Mouse (Mus musculus) heart, embryonic 16.5 days (tissue): ENCODE results near the gene Prss57. TPM values are rescaled to one million over a fixed set of nuclear protein-coding genes. Genes with fewer than 3 reads are reported as not detected.

Experiments used
- ATAC-seq: fragments of 200-750 bp; cut with Nextera tagmentation; replicated peaks from 2 replicates; pipeline ENCODE4 v1.8.0; 2017; ENCODE audit warnings: moderate number of reproducible peaks; ENCODE audit not compliant: insufficient read depth, low FRiP score; ENCODE audit errors: extremely low read depth
- H3K27ac ChIP-seq: fragments of 300-500 bp; sonication (generic); 2 replicates; pipeline ENCODE4 v1.5.1; 2014; ENCODE audit warnings: mild to moderate bottlenecking, low read length, control low read depth, moderate library complexity
- H3K27me3 ChIP-seq: fragments of 300-500 bp; sonication (generic); 2 replicates; pipeline ENCODE4 v1.6.1; 2014; ENCODE audit warnings: low read length, mixed read lengths; ENCODE audit not compliant: control insufficient read depth, insufficient read depth
- H3K36me3 ChIP-seq: fragments of 300-500 bp; sonication (generic); 2 replicates; pipeline ENCODE4 v1.6.1; 2014; ENCODE audit not compliant: control insufficient read depth, insufficient read depth
- H3K4me1 ChIP-seq: fragments of 300-500 bp; sonication (generic); 2 replicates; pipeline ENCODE4 v1.6.1; 2014; ENCODE audit warnings: low read length, mixed read lengths; ENCODE audit not compliant: control insufficient read depth, insufficient read depth
- H3K4me2 ChIP-seq: fragments of 300-500 bp; sonication (generic); 2 replicates; pipeline ENCODE4 v1.6.1; 2014; ENCODE audit warnings: low read depth, mild to moderate bottlenecking, control low read depth, low read length
- H3K4me3 ChIP-seq: fragments of 300-500 bp; sonication (generic); 2 replicates; pipeline ENCODE4 v1.5.1; 2014; ENCODE audit warnings: mild to moderate bottlenecking, control low read depth, low read length
- H3K9ac ChIP-seq: fragments of 300-500 bp; sonication (generic); 2 replicates; pipeline ENCODE4 v1.6.1; 2014; ENCODE audit warnings: low read length, control low read depth
- H3K9me3 ChIP-seq: fragments of 300-500 bp; sonication (generic); replicated peaks from 2 replicates; pipeline ENCODE4 v1.6.1; 2016; ENCODE audit warnings: low read length; ENCODE audit not compliant: control insufficient read depth
- WGBS: fragments of 180-500 bp; shearing (Covaris S2); extraction: QIAGEN DNeasy Blood & Tissue Kit; methylation state at CpG from one replicate; pipeline ENCODE4 v1.1.7; 2014; 5-methylcytosine and 5-hydroxymethylcytosine counted together
- polyA plus RNA-seq: library from polyadenylated mRNA; unstranded; fragments of >200 nt; fragmentation: Nextera tagmentation; extraction: Ambion mirVana; gene quantifications from 2 replicates; pipeline ENCODE4 v1.2.1, GENCODE M21; 2015

Gene Prss57
- polyA plus RNA-seq, 1 experiment from 2014 or later = 7.9 TPM

GRCm38 (mm10) chr10:79793051-79793737 is 2.4 kb upstream of the Prss57 start, which contains the start of gene Palm:
TSS of gene Palm (plus strand) at chr10:79793572.
- Histone ChIP-seq H3K27me3 (0 out of 2 replicates have a peak, but pooled peaks cover 2% of the 10 kb centered on the region), H3K36me3 (no peaks in the 10 kb centered on the region), H3K4me3 (peak within 1 kb of the TSS; percentile 82), H3K9ac (peak within 1 kb of the TSS; percentile 92), H3K9me3 (no peaks in the 10 kb centered on the region), H3K4me2 (peak within 1 kb of the TSS; percentile 78), H3K27ac (peak within 1 kb of the TSS; percentile 84), H3K4me1 (peaks cover 14% of the 10 kb centered on the region)
- 5% methylated on average over 47 of the region's 51 CpGs for WGBS
- peak; percentile 43 for ATAC-seq

GRCm38 (mm10) chr10:79792339-79793040 is 1.7 kb upstream of the Prss57 start:
- Histone ChIP-seq H3K4me2 (no peak overlapping the region), H3K27ac (no peak overlapping the region), H3K4me3 (no peak overlapping the region), H3K9me3 (no peaks in the 10 kb centered on the region), H3K27me3 (0 out of 2 replicates have a peak, but pooled peaks cover 2% of the 10 kb centered on the region), H3K36me3 (no peaks in the 10 kb centered on the region), H3K9ac (no peak overlapping the region; the same call in 1 of the 2 replicates), H3K4me1 (peaks cover 14% of the 10 kb centered on the region)
- no peak for ATAC-seq
- WGBS = 69% methylated on average over 5 of the region's 5 CpGs

- Histone ChIP-seq H3K27ac (no peak overlapping the region; the same call in 1 of the 2 replicates), H3K9me3 (no peaks in the 10 kb centered on the region), H3K36me3 (no peaks in the 10 kb centered on the region), H3K4me2 (no peak overlapping the region), H3K27me3 (peaks cover 3% of the 10 kb centered on the region; the same call in 1 of the 2 replicates), H3K9ac (no peak overlapping the region), H3K4me3 (no peak overlapping the region), H3K4me1 (peaks cover 8% of the 10 kb centered on the region; the same call in 1 of the 2 replicates)
- no peak for ATAC-seq
- WGBS = 36% methylated on average over 2 of the region's 2 CpGs
Measured at GRCm38 (mm10) chr10:79789581-79789980, 1.2 kb downstream of the Prss57 start.

GRCm38 (mm10) chr10:79788386-79789158 is 2.2 kb downstream of the Prss57 start:
- Histone ChIP-seq H3K9ac (0 out of 2 replicates have a peak overlapping the region, but pooled peaks have one; percentile 47), H3K4me1 (0 out of 2 replicates have a peak, but pooled peaks cover 2% of the 10 kb centered on the region), H3K36me3 (no peaks in the 10 kb centered on the region), H3K4me3 (peak overlapping the region; percentile 15; the same call in 1 of the 2 replicates), H3K4me2 (peak overlapping the region; percentile 30), H3K27ac (peak overlapping the region; percentile 74; the same call in 1 of the 2 replicates), H3K27me3 (peaks cover 5% of the 10 kb centered on the region; the same call in 1 of the 2 replicates), H3K9me3 (no peaks in the 10 kb centered on the region)
- WGBS = 28% methylated on average over 7 of the region's 7 CpGs
- 0 out of 2 replicates have a peak, but pooled peaks have one; percentile 24 for ATAC-seq

GRCm38 (mm10) chr10:79783920-79784800 is 6.6 kb downstream of the Prss57 start:
- Histone ChIP-seq H3K9ac (no peak overlapping the region), H3K27me3 (peaks cover 3% of the 10 kb centered on the region; the same call in 1 of the 2 replicates), H3K27ac (no peak overlapping the region), H3K9me3 (no peaks in the 10 kb centered on the region), H3K36me3 (no peaks in the 10 kb centered on the region), H3K4me2 (no peak overlapping the region), H3K4me1 (peaks cover 8% of the 10 kb centered on the region), H3K4me3 (no peak overlapping the region)
- ATAC-seq = no peak
- WGBS = 42% methylated on average over 27 of the region's 27 CpGs

- Histone ChIP-seq H3K4me1 (peaks cover 14% of the 10 kb centered on the region), H3K27ac (no peak overlapping the region), H3K4me2 (no peak overlapping the region), H3K27me3 (peaks cover 7% of the 10 kb centered on the region; the same call in 1 of the 2 replicates), H3K36me3 (no peaks in the 10 kb centered on the region), H3K9ac (no peak overlapping the region), H3K9me3 (no peaks in the 10 kb centered on the region), H3K4me3 (no peak overlapping the region)
- 58% methylated on average over 7 of the region's 7 CpGs for WGBS
- no peak for ATAC-seq
Measured at GRCm38 (mm10) chr10:79783050-79783449, 7.7 kb downstream of the Prss57 start.

- Histone ChIP-seq H3K27ac (no peak overlapping the region), H3K4me1 (peaks cover 25% of the 10 kb centered on the region), H3K4me3 (no peak overlapping the region), H3K27me3 (peaks cover 7% of the 10 kb centered on the region; the same call in 1 of the 2 replicates), H3K9me3 (no peaks in the 10 kb centered on the region), H3K36me3 (no peaks in the 10 kb centered on the region), H3K4me2 (no peak overlapping the region), H3K9ac (no peak overlapping the region)
- 64% methylated on average over 5 of the region's 5 CpGs for WGBS
- ATAC-seq = no peak
Measured at GRCm38 (mm10) chr10:79781956-79782355, 8.8 kb downstream of the Prss57 start.

GRCm38 (mm10) chr10:79781139-79781538 is 9.6 kb downstream of the Prss57 start:
- no peaks in the 10 kb centered on the region for H3K9me3 ChIP-seq
- H3K4me3 ChIP-seq = peak overlapping the region; percentile 53
- 42% methylated on average over 21 of the region's 21 CpGs for WGBS
- ATAC-seq = no peak
- H3K36me3 ChIP-seq = no peaks in the 10 kb centered on the region
- H3K4me1 ChIP-seq = peaks cover 26% of the 10 kb centered on the region
- no peak overlapping the region for H3K27ac ChIP-seq
- H3K27me3 ChIP-seq = peaks cover 7% of the 10 kb centered on the region; the same call in 1 of the 2 replicates
- no peak overlapping the region for H3K9ac ChIP-seq
- H3K4me2 ChIP-seq = peak overlapping the region; percentile 92
